Mouse (Mus musculus): ENCODE measurements around the gene Kif6.

- TF ChIP-seq POLR2A (IDR thresholded peaks at IDR 0.05; ENCODE audit: borderline replicate concordance, insufficient read depth, low read length) (no peak), CTCF (IDR thresholded peaks at IDR 0.05; ENCODE audit: borderline replicate concordance, insufficient read depth, low read depth, low read length) (no peak)
Measured at GRCm38 (mm10) chr17:49736364-49736763, 121.4 kb downstream of the Kif6 start.

Measured in cerebellum, adult 2 months (tissue).